In genomic region chr5:65779401-65780063, GRCm38 (mm10) we compare ENCODE assay signal across 31 mouse cellular contexts. TPM values are rescaled to one million over a fixed set of nuclear protein-coding genes. Genes with fewer than 3 reads are reported as not detected.
DNase-seq lines count a peak whose midpoint lies in the region; ATAC-seq and TF ChIP-seq lines count a peak whose summit lies in the region.
"Had no signal": no experiment of that assay in that cellular context is flagged by ENCODE, and none has a peak within 500 bp of the region (broad histone marks: within the 10 kb centered on the region; RNA-seq: fewer than 3 reads in every experiment).

No protein-coding gene starts in this region.

- no peak for TF ChIP-seq POLR2A in brain, embryonic 14.5 days (IDR thresholded peaks at IDR 0.05; ENCODE audit: borderline replicate concordance, extremely low read depth, insufficient read depth, insufficient read length, poor library complexity, severe bottlenecking)

- no peak for TF ChIP-seq EP300 in lung, postnatal 0 days (IDR thresholded peaks at IDR 0.05)

- no peaks in the 10 kb centered on the region for H3K9me3 ChIP-seq in lung, postnatal 0 days (ENCODE audit: low read length)
- no peaks in the 10 kb centered on the region for H3K9me3 ChIP-seq in midbrain, embryonic 14.5 days (ENCODE audit: control insufficient read depth, low read length)
- H3K9me3 ChIP-seq: heart, embryonic 10.5 days; heart, embryonic 15.5 days; limb, embryonic 13.5 days; liver, embryonic 13.5 days; neural tube, embryonic 13.5 days had no signal

- H3K9ac ChIP-seq in lung, postnatal 0 days (replicated peaks; ENCODE audit: low read depth) = no peak overlapping the region
- no peak overlapping the region for H3K9ac ChIP-seq in midbrain, embryonic 14.5 days (replicated peaks; ENCODE audit: low read length)
- H3K9ac ChIP-seq: heart, embryonic 15.5 days; limb, embryonic 13.5 days; liver, embryonic 13.5 days; neural tube, embryonic 13.5 days had no signal

- peak; percentile 46 for ATAC-seq in lung, postnatal 0 days
- ATAC-seq in midbrain, embryonic 14.5 days (ENCODE audit: low FRiP score, low TSS enrichment) = peak; percentile 66; the same call in 1 of the 2 replicates
- ATAC-seq: activated CD4-positive, CD25-positive, alpha-beta regulatory T cell, adult 4 months; hindbrain, embryonic 16.5 days had no signal

- peak; percentile 17 for DNase-seq in embryo, embryonic 10.5 days (ENCODE audit: low spot score)
- DNase-seq in embryo, embryonic 10 days (ENCODE audit: low spot score) = no peak
- no peak for DNase-seq in lung, postnatal 0 days (ENCODE audit: low spot score)
- DNase-seq in lung, postnatal 4 days = no peak
- peak; percentile 78 for DNase-seq in brain, embryonic 14.5 days (ENCODE audit: low read depth)
- DNase-seq in midbrain, embryonic 14.5 days = peak; percentile 68
- no peak for DNase-seq in liver
- DNase-seq in neural tube, embryonic 10.5 days (ENCODE audit: extremely low spot score, low spot score) = no peak
- DNase-seq: adrenal gland, adult 2 months; adrenal gland, postnatal 36 days; cerebellum, adult 2 months; cerebellum, postnatal 14 days; gastrocnemius, adult 2 months; kidney, adult 2 months; kidney, postnatal 36 days; liver, embryonic 13.5 days; lung, adult 18-20 months; lung, postnatal 10 days; right cerebral cortex, adult 18-20 months; spleen, adult 18-20 months had no signal

- H3K4me1 ChIP-seq in lung, postnatal 0 days (ENCODE audit: insufficient read depth, low read depth, low read length) = no peaks in the 10 kb centered on the region
- H3K4me1 ChIP-seq in midbrain, embryonic 14.5 days (ENCODE audit: control insufficient read depth, insufficient read depth, low read length) = no peaks in the 10 kb centered on the region
- H3K4me1 ChIP-seq: heart, embryonic 10.5 days; heart, embryonic 15.5 days; limb, embryonic 13.5 days; liver, embryonic 13.5 days; neural tube, embryonic 13.5 days had no signal

- H3K36me3 ChIP-seq in lung, postnatal 0 days (ENCODE audit: insufficient read depth, low read length) = 0 out of 2 replicates have a peak, but pooled peaks cover 3% of the 10 kb centered on the region
- peaks cover 27% of the 10 kb centered on the region for H3K36me3 ChIP-seq in midbrain, embryonic 14.5 days (ENCODE audit: control insufficient read depth, insufficient read depth, low read length)

- no peak overlapping the region for H3K4me2 ChIP-seq in lung, postnatal 0 days (replicated peaks; ENCODE audit: low read depth, low read length)
- H3K4me2 ChIP-seq in midbrain, embryonic 14.5 days (ENCODE audit: low read length) = no peak overlapping the region
- H3K4me2 ChIP-seq: heart, embryonic 15.5 days; limb, embryonic 13.5 days; liver, embryonic 13.5 days; neural tube, embryonic 13.5 days had no signal

- no peak overlapping the region for H3K27ac ChIP-seq in lung, postnatal 0 days (ENCODE audit: low read length)
- peak overlapping the region; percentile 32; the same call in 1 of the 2 replicates for H3K27ac ChIP-seq in midbrain, embryonic 14.5 days (replicated peaks; ENCODE audit: low read depth, low read length)
- H3K27ac ChIP-seq: gastrocnemius, adult 2 months; heart, embryonic 10.5 days; heart, embryonic 15.5 days; layer of hippocampus, adult 2 months; left cerebral cortex, adult 2 months; limb, embryonic 13.5 days; liver, embryonic 13.5 days; neural tube, embryonic 13.5 days; stomach, postnatal 0 days had no signal

- no peaks in the 10 kb centered on the region for H3K27me3 ChIP-seq in lung, postnatal 0 days (replicated peaks; ENCODE audit: insufficient read depth, low read length)
- no peaks in the 10 kb centered on the region for H3K27me3 ChIP-seq in midbrain, embryonic 14.5 days (ENCODE audit: control insufficient read depth, insufficient read depth, low read length)
- H3K27me3 ChIP-seq: CH12.LX; heart, embryonic 15.5 days; limb, embryonic 13.5 days; liver, embryonic 13.5 days; neural tube, embryonic 13.5 days had no signal

- TF ChIP-seq CTCF in lung, postnatal 0 days (IDR thresholded peaks at IDR 0.05) = no peak
- no peak for TF ChIP-seq CTCF in brain, embryonic 14.5 days (IDR thresholded peaks at IDR 0.05; ENCODE audit: borderline replicate concordance, extremely low read depth, insufficient read depth, insufficient read length)

- no peak overlapping the region for H3K4me3 ChIP-seq in lung, postnatal 0 days (ENCODE audit: low read depth, low read length)
- H3K4me3 ChIP-seq in midbrain, embryonic 14.5 days (replicated peaks; ENCODE audit: low read depth, low read length) = no peak overlapping the region
- H3K4me3 ChIP-seq: gastrocnemius, adult 2 months; heart, embryonic 10.5 days; heart, embryonic 15.5 days; layer of hippocampus, adult 2 months; left cerebral cortex, adult 2 months; limb, embryonic 13.5 days; liver, embryonic 13.5 days; myocyte; neural tube, embryonic 13.5 days had no signal

- WGBS in lung, postnatal 0 days = 66% methylated on average over 3 of the region's 3 CpGs
- 10% methylated on average over 3 of the region's 3 CpGs for WGBS in midbrain, embryonic 14.5 days

RNA-seq across cellular contexts. Expression of gene N4bp2, which starts 16.2 kb away (rescaled TPM):
- polyA plus RNA-seq in lung, postnatal 0 days (2015; fragmentation: Nextera tagmentation; extraction: Ambion mirVana) = 7.0 and 7.5 TPM in 2 replicates
- 30.2 and 31.4 TPM in 2 replicates for polyA plus RNA-seq in brain, embryonic 14.5 days (2012; rRNA removed)
- polyA plus RNA-seq in midbrain, embryonic 14.5 days (2014; fragmentation: Nextera tagmentation; extraction: Ambion mirVana) = 26.1 and 32.6 TPM in 2 replicates

Comparison
In these comparisons a context has a peak if more than half of its experiments do, and no peak if none do; other contexts are left out.
1. DNase-seq: peak in embryo, embryonic 10.5 days (single experiment), brain, embryonic 14.5 days (single experiment) and midbrain, embryonic 14.5 days (single experiment); none in embryo, embryonic 10 days (single experiment), lung, postnatal 0 days (single experiment), lung, postnatal 4 days (0 of 2), liver (single experiment) and neural tube, embryonic 10.5 days (single experiment).